Mouse (Mus musculus) lung, embryonic 14.5 days (tissue): ENCODE data around the gene Zbtb3. TPM values are rescaled to one million over a fixed set of nuclear protein-coding genes. Genes with fewer than 3 reads are reported as not detected.
"Not testable (repeated sequence)": the region's sequence is repeated elsewhere in the genome, so short reads cannot be mapped to it uniquely, and the experiment has no call there.

Source experiments
- ATAC-seq: fragments of 200-750 bp; cut with Nextera tagmentation; 2 replicates; pipeline ENCODE4 v1.8.0; 2017; ENCODE audit warnings: mild to moderate bottlenecking, moderate TSS enrichment, moderate library complexity; ENCODE audit not compliant: insufficient read depth
- DNase-seq: peaks from one replicate; pipeline ENCODE4 v3.0.0-alpha.2; 2015
- H3K27ac ChIP-seq: fragments of 300-500 bp; sonication (generic); 2 replicates; pipeline ENCODE4 v1.5.1; 2014; ENCODE audit warnings: low read depth, mild to moderate bottlenecking, moderate library complexity
- H3K27me3 ChIP-seq: fragments of 300-500 bp; sonication (generic); 2 replicates; pipeline ENCODE4 v1.6.1; 2014; ENCODE audit warnings: low read length, control low read depth; ENCODE audit not compliant: insufficient read depth
- H3K36me3 ChIP-seq: fragments of 300-500 bp; sonication (generic); 2 replicates; pipeline ENCODE4 v1.6.1; 2014; ENCODE audit warnings: control low read depth; ENCODE audit not compliant: insufficient read depth
- H3K4me1 ChIP-seq: fragments of 300-500 bp; sonication (generic); 2 replicates; pipeline ENCODE4 v1.6.1; 2014; ENCODE audit warnings: antibody characterized with exemption, control low read depth; ENCODE audit not compliant: insufficient read depth
- H3K4me2 ChIP-seq: fragments of 300-500 bp; sonication (generic); 2 replicates; pipeline ENCODE4 v1.6.1; 2014; ENCODE audit warnings: mild to moderate bottlenecking
- H3K4me3 ChIP-seq: fragments of 300-500 bp; sonication (generic); 2 replicates; pipeline ENCODE4 v1.5.1; 2014; ENCODE audit warnings: low read depth, low read length
- H3K9ac ChIP-seq: fragments of 300-500 bp; sonication (generic); 2 replicates; pipeline ENCODE4 v1.6.1; 2014
- H3K9me3 ChIP-seq: fragments of 300-500 bp; sonication (generic); 2 replicates; pipeline ENCODE4 v1.6.1; 2016; ENCODE audit warnings: low read depth, low read length, control low read depth
- CTCF ChIP-seq: IDR thresholded peaks from 2 replicates; pipeline ENCODE4 v1.5.1; 2016; ENCODE audit warnings: antibody characterized with exemption, low read depth
- WGBS: fragments of 180-500 bp; shearing (Covaris S2); extraction: QIAGEN DNeasy Blood & Tissue Kit; methylation state at CpG from one replicate; pipeline ENCODE4 v1.1.7; 2014; 5-methylcytosine and 5-hydroxymethylcytosine counted together
- polyA plus RNA-seq: library from polyadenylated mRNA; unstranded; fragments of >200 nt; fragmentation: Nextera tagmentation; extraction: Ambion mirVana; gene quantifications from 2 replicates; pipeline ENCODE4 v1.2.1, GENCODE M21; 2014

Gene Zbtb3
- polyA plus RNA-seq, 1 experiment from 2014 or later = 6.6 TPM

DNA sequence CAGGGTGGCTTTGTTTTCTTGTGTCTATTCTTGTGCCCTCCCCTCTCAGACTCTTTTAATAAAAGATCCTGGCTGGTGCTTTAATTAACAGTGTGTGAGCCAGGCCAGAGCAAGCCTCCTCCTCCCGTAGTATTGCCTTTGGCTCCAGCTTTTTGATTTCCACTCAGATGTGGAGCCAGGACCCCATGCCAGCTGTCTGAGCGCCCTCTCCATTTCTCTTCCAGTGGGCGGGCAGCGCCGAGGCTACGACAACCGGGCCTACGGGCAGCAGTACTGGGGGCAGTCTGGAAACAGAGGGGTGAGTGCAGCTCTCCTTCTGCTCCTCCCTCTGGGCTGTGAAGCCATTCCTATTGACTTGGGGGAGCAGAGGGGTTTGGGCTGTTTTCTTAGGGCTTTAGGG lies 28.3 kb downstream of the Zbtb3 start:
- H3K27me3 ChIP-seq = no peaks in the 10 kb centered on the region
- no peak overlapping the region for H3K4me3 ChIP-seq
- no peaks in the 10 kb centered on the region for H3K4me1 ChIP-seq
- no peak overlapping the region for H3K9ac ChIP-seq
- no peak overlapping the region for H3K27ac ChIP-seq
- no peak overlapping the region for H3K4me2 ChIP-seq
- TF ChIP-seq CTCF = no peak
- no peaks in the 10 kb centered on the region for H3K9me3 ChIP-seq
- WGBS = 88% methylated on average over 8 of the region's 8 CpGs
- H3K36me3 ChIP-seq = peaks cover 98% of the 10 kb centered on the region
- DNase-seq = no peak
- ATAC-seq = no peak

DNA sequence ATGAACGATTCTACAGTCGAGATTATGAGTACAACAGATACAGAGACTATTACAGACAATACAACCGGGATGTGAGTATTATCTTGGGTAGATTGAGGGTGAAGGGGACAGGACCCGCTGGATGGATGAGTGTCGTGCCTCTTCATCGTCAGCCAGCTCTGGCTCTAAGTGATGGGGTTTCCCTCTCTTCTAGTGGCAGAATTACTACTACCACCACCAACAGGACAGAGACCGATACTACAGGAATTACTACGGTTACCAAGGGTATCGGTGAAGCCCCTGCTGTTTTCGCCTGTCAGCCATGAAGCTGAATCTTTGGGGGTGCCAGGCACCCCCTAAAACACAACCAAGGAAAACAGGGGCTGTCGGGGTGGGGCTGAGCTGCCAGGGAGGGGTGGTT lies 28.9 kb downstream of the Zbtb3 start:
- no peaks in the 10 kb centered on the region for H3K4me1 ChIP-seq
- WGBS = 80% methylated on average over 11 of the region's 11 CpGs

DNA sequence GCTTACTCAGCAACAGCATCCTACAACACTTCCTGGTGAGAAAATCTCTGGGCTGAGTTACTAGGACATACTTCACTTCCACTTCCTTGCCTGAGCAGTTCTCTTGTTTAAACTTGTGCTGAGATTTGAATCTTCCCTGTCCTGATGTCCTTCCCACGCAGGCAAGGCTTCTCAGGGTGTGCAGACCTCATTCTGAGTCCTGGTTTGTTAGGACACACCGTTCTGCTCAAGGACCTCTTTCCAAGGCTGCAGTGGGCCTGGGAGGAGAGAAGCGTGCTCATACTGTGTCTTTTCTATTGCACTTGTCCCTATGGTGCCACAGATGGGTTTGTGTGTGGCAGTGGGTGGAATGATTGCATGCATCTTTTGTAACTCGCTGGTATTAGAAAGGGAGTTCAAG lies 30.6 kb downstream of the Zbtb3 start:
- peaks cover 75% of the 10 kb centered on the region for H3K36me3 ChIP-seq
- DNase-seq (no peak), ATAC-seq (no peak)
- H3K27ac ChIP-seq = no peak overlapping the region
- H3K4me2 ChIP-seq = no peak overlapping the region
- no peaks in the 10 kb centered on the region for H3K27me3 ChIP-seq
- 95% methylated on average over 4 of the region's 4 CpGs for WGBS
- no peak overlapping the region for H3K4me3 ChIP-seq
- H3K9me3 ChIP-seq = no peaks in the 10 kb centered on the region
- H3K9ac ChIP-seq = no peak overlapping the region
- TF ChIP-seq CTCF = no peak
- peaks cover 3% of the 10 kb centered on the region; the same call in 1 of the 2 replicates for H3K4me1 ChIP-seq

More for the DNA sequence above, 28.9 kb downstream of the Zbtb3 start:
- DNase-seq (peak; percentile 14), ATAC-seq (no peak)
- Histone ChIP-seq H3K27ac (no peak overlapping the region), H3K9me3 (no peaks in the 10 kb centered on the region), H3K4me3 (no peak overlapping the region), H3K36me3 (peaks cover 92% of the 10 kb centered on the region), H3K9ac (no peak overlapping the region), H3K4me2 (no peak overlapping the region), H3K27me3 (no peaks in the 10 kb centered on the region)
- 0 out of 2 replicates have a peak, but pooled peaks have one; percentile 8 for TF ChIP-seq CTCF

DNA sequence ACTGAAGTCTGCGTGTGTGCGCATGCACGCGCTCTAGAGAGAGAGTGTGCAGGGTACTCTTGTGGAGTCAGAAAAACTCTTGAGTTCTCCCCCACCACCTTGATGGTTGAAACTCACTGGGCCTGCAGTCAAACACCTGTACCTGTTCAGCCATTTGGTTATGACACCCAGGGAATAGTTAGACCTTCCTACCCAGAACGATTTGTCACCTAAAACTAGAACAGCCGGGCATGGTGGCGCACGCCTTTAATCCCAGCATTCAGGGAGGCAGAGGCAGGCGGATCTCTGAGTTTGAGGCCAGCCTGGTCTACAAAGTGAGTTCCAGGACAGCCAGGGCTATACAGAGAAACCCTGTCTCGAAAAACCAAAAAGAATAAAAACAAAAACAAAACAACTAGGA lies 34.0 kb downstream of the Zbtb3 start:
- DNase-seq, H3K9ac ChIP-seq, H3K4me2 ChIP-seq, H3K9me3 ChIP-seq, ATAC-seq, H3K4me3 ChIP-seq, H3K27me3 ChIP-seq, H3K27ac ChIP-seq: not testable (repeated sequence)
- Histone ChIP-seq H3K4me1 (peaks cover 13% of the 10 kb centered on the region), H3K36me3 (peaks cover 42% of the 10 kb centered on the region)
- 97% methylated on average over 10 of the region's 10 CpGs for WGBS

DNA sequence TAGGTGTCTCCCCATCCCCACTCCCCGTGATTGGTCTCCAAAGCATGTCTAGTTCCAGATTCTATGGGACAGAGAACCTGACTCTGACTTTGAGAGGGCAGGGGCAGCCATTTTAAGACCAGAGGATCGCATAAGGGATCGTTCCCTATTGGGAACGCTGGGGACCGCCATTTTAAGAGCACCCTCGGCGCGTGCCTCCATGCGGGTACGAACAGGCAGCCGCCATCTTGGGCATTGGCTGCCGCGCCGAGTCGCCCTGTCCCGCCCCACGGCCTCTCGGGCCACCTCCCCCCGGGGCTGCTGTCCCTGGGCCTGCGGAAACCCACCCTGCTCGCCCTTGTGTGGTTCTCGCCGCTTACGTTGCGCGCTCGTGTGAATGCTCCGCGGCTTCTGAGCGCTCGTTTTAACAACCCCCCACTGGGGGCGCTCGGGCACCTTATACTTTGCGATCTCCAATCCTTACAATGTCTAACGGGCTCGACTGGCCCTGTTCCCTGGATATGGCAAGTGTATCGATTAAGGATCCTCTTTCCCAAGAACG lies 35.0 kb downstream of the Zbtb3 start, which contains the start of gene Bscl2:
Gene Bscl2 (plus strand): TSS at position 217 of the 541 bp plus-strand sequence.
- Histone ChIP-seq H3K9ac (peak within 1 kb of the TSS; percentile 59), H3K27ac (peak within 1 kb of the TSS; percentile 98), H3K4me3 (peak within 1 kb of the TSS; percentile 54), H3K27me3 (no peaks in the 10 kb centered on the region), H3K4me2 (peak within 1 kb of the TSS; percentile 76), H3K9me3 (no peaks in the 10 kb centered on the region), H3K36me3 (peaks cover 37% of the 10 kb centered on the region), H3K4me1 (peaks cover 13% of the 10 kb centered on the region)
- DNase-seq = peak; percentile 92
- peak; percentile 63 for TF ChIP-seq CTCF
- ATAC-seq = peak; percentile 84
- WGBS = under 1% methylated on average over 38 of the region's 38 CpGs

GRCm38 (mm10) chr19:8838041-8838730 lies 35.8 kb downstream of the Zbtb3 start:
- ATAC-seq (peak; percentile 28; the same call in 1 of the 2 replicates), DNase-seq (peak; percentile 70)
- Histone ChIP-seq H3K27ac (peak overlapping the region; percentile 98), H3K9ac (peak overlapping the region; percentile 59), H3K4me3 (peak overlapping the region; percentile 54), H3K36me3 (peaks cover 29% of the 10 kb centered on the region), H3K9me3 (no peaks in the 10 kb centered on the region), H3K4me1 (peaks cover 13% of the 10 kb centered on the region), H3K27me3 (no peaks in the 10 kb centered on the region), H3K4me2 (peak overlapping the region; percentile 76)
- WGBS = 16% methylated on average over 15 of the region's 15 CpGs
- no peak for TF ChIP-seq CTCF

DNA sequence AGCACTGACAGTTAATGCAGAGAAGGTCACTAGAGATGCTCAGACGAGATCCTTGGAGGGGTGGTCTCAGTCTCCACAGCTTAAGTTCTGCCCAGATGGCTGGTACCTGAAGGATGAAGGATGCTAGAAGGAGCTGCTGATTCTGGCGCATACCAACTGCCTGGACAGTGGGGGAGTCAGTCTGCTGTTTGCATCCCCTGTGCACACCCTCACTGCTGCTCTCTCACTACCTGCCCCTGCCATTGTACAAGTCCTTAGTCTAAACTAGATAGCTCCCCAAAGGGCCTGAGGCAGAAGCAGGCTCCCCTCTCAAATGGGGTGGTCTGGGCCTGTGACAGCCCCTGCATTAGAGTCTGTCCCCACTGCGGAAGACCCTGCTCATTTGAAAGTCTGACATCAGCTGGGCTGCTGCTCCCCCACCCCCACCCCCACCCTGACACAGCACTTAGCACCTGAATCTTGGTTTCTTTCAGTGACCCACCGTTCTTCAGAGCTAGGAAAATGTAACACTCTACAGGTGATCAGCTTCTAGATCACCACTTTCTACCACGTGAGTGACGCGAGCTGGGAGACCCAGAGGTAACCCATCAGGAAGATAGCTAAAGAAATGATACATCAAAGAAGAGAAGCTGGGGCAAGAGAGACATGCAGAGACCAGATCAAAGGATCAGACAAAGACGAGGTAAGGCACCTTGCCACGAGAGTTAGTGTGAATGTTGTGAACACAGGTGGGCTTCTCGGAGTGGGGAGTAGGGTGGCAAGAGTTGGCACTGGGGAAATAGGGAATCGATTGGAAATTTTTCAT lies 37.0 kb downstream of the Zbtb3 start, which contains the start of gene Gng3:
Gene Gng3 (minus strand): TSS at position 92 of the 805 bp plus-strand sequence.
- Histone ChIP-seq H3K4me3 (peak within 1 kb of the TSS; percentile 54), H3K36me3 (peaks cover 18% of the 10 kb centered on the region), H3K4me1 (peaks cover 13% of the 10 kb centered on the region), H3K4me2 (peak within 1 kb of the TSS; percentile 78), H3K9me3 (no peaks in the 10 kb centered on the region), H3K27me3 (no peaks in the 10 kb centered on the region), H3K9ac (peak within 1 kb of the TSS; percentile 59), H3K27ac (peak within 1 kb of the TSS; percentile 98)
- 64% methylated on average over 11 of the region's 11 CpGs for whole genome bisulfite sequencing
- TF ChIP-seq CTCF = no peak
- no peak for DNase-seq
- ATAC-seq = no peak
